Mouse (Mus musculus) activated CD4-positive, CD25-positive, alpha-beta regulatory T cell, adult 4 months (primary cell): ENCODE measurements around the gene Plpp2. TPM values are rescaled to one million over a fixed set of nuclear protein-coding genes. Genes with fewer than 3 reads are reported as not detected.

ENCODE experiments used
- ATAC-seq: one replicate; pipeline ENCODE4 v1.8.0; 2017
- polyA plus RNA-seq, 2 experiments: library from polyadenylated mRNA; unstranded; fragments of 100-300 nt; shearing (Covaris generic); gene quantifications; one replicate each; pipeline ENCODE4 v1.2.1; 2017

Plpp2 gene
- polyA plus RNA-seq, 2 experiments from 2014 or later: 2.7 to 4.7 TPM

GRCm38 (mm10) chr10:79527453-79527845 lies 6.1 kb downstream of the Plpp2 start:
- ATAC-seq: no peak

- no peak for ATAC-seq
Observed at GRCm38 (mm10) chr10:79526661-79527452, 6.7 kb downstream of the Plpp2 start.

- no peak for ATAC-seq
Observed at GRCm38 (mm10) chr10:79525456-79526325, 7.9 kb downstream of the Plpp2 start.

GRCm38 (mm10) chr10:79524433-79524832 lies 9.2 kb downstream of the Plpp2 start:
- ATAC-seq: no peak

GRCm38 (mm10) chr10:79506709-79507108 lies 26.9 kb downstream of the Plpp2 start:
- ATAC-seq: no peak

- no peak for ATAC-seq
Observed at GRCm38 (mm10) chr10:79502830-79503644, 30.6 kb downstream of the Plpp2 start.

GRCm38 (mm10) chr10:79496701-79497288 lies 36.8 kb downstream of the Plpp2 start:
- no peak for ATAC-seq

- ATAC-seq: no peak
Observed at GRCm38 (mm10) chr10:79495886-79496285, 37.7 kb downstream of the Plpp2 start.

Other genes starting within 250 kb of the Plpp2 start
- gene Vmn2r82, start 177.3 kb downstream of the Plpp2 start, polyA plus RNA-seq: not detected
- gene Vmn2r83, start 65.1 kb downstream of the Plpp2 start, polyA plus RNA-seq: not detected
- 10 to 100 TPM; 12.0 to 15.0 TPM for gene Mier2, start 21.4 kb upstream of the Plpp2 start, polyA plus RNA-seq
- not detected for gene Theg, start 53.5 kb upstream of the Plpp2 start, polyA plus RNA-seq
- gene C2cd4c, start 80.2 kb upstream of the Plpp2 start, polyA plus RNA-seq: not detected
- gene Shc2, start 104.1 kb upstream of the Plpp2 start, polyA plus RNA-seq: not detected
- gene Odf3l2, start 111.9 kb upstream of the Plpp2 start, polyA plus RNA-seq: not detected
- gene Madcam1, start 130.8 kb upstream of the Plpp2 start, polyA plus RNA-seq: under 1 TPM in 1 of 2 experiments, not detected in 1; 0.60 TPM
- 10 to 100 TPM; 22.5 to 32.9 TPM for gene Tpgs1, start 135.6 kb upstream of the Plpp2 start, polyA plus RNA-seq
- 10 to 100 TPM; 17.4 to 27.5 TPM for gene Cdc34, start 148.4 kb upstream of the Plpp2 start, polyA plus RNA-seq
- under 1 TPM; 0.52 to 0.62 TPM for gene Gzmm, start 155.2 kb upstream of the Plpp2 start, polyA plus RNA-seq
- gene Bsg, start 170.7 kb upstream of the Plpp2 start, polyA plus RNA-seq: 100 to 1,000 TPM; 135 to 157 TPM
- gene Hcn2, start 182.8 kb upstream of the Plpp2 start, polyA plus RNA-seq: not detected
- 10 to 100 TPM; 13.6 to 21.4 TPM for gene Polrmt, start 212.8 kb upstream of the Plpp2 start, polyA plus RNA-seq
- not detected for gene Fgf22, start 221.3 kb upstream of the Plpp2 start, polyA plus RNA-seq
- 1 to 10 TPM; 3.9 to 4.4 TPM for gene Rnf126, start 233.2 kb upstream of the Plpp2 start, polyA plus RNA-seq
- under 1 TPM in 1 of 2 experiments, not detected in 1; 0.86 TPM for gene Fstl3, start 243.5 kb upstream of the Plpp2 start, polyA plus RNA-seq